Mouse (Mus musculus) midbrain, postnatal 0 days (tissue): ENCODE results near the gene Akap13. TPM values are rescaled to one million over a fixed set of nuclear protein-coding genes. Genes with fewer than 3 reads are reported as not detected.
"Not testable (repeated sequence)": the region's sequence is repeated elsewhere in the genome, so short reads cannot be mapped to it uniquely, and the experiment has no call there.

Experiments used
- ATAC-seq: fragments of 200-750 bp; cut with Nextera tagmentation; 2 replicates; pipeline ENCODE4 v1.8.0; 2017; ENCODE audit warnings: moderate number of reproducible peaks, mild to moderate bottlenecking, moderate TSS enrichment, moderate library complexity; ENCODE audit not compliant: low FRiP score
- DNase-seq: peaks from one replicate; pipeline ENCODE4 v3.0.0-alpha.2; 2015; ENCODE audit warnings: low spot score
- H3K27ac ChIP-seq: fragments of 300-500 bp; sonication (generic); 2 replicates; pipeline ENCODE4 v1.5.1; 2014; ENCODE audit warnings: low read depth, mild to moderate bottlenecking, low read length, mixed read lengths
- H3K27me3 ChIP-seq: fragments of 300-500 bp; sonication (generic); 2 replicates; pipeline ENCODE4 v1.6.1; 2014; ENCODE audit warnings: low read length, control low read depth, mixed read lengths; ENCODE audit not compliant: insufficient read depth
- H3K36me3 ChIP-seq: fragments of 300-500 bp; sonication (generic); 2 replicates; pipeline ENCODE4 v1.6.1; 2014; ENCODE audit warnings: low read length, control low read depth, mixed read lengths; ENCODE audit not compliant: insufficient read depth
- H3K4me1 ChIP-seq: fragments of 300-500 bp; sonication (generic); 2 replicates; pipeline ENCODE4 v1.6.1; 2014; ENCODE audit warnings: mild to moderate bottlenecking, control low read depth, antibody characterized with exemption, low read length, mixed read lengths; ENCODE audit not compliant: insufficient read depth
- H3K4me2 ChIP-seq: fragments of 300-500 bp; sonication (generic); 2 replicates; pipeline ENCODE4 v1.6.1; 2014; ENCODE audit warnings: low read depth, mild to moderate bottlenecking, low read length, mixed read lengths; ENCODE audit not compliant: poor library complexity, severe bottlenecking
- H3K4me3 ChIP-seq: fragments of 300-500 bp; sonication (generic); 2 replicates; pipeline ENCODE4 v1.5.1; 2014; ENCODE audit warnings: low read depth, mild to moderate bottlenecking, low read length, moderate library complexity
- H3K9ac ChIP-seq: fragments of 300-500 bp; sonication (generic); replicated peaks from 2 replicates; pipeline ENCODE4 v1.6.1; 2014; ENCODE audit warnings: mild to moderate bottlenecking, low read length, moderate library complexity, mixed read lengths; ENCODE audit not compliant: poor library complexity, severe bottlenecking
- H3K9me3 ChIP-seq: fragments of 300-500 bp; sonication (generic); 2 replicates; pipeline ENCODE4 v1.6.1; 2016; ENCODE audit warnings: low read length, control low read depth
- CTCF ChIP-seq: IDR thresholded peaks from 2 replicates; pipeline ENCODE4 v1.5.1; 2016; ENCODE audit warnings: antibody characterized with exemption, mild to moderate bottlenecking
- WGBS: fragments of 180-500 bp; shearing (Covaris S2); extraction: QIAGEN DNeasy Blood & Tissue Kit; methylation state at CpG from one replicate; pipeline ENCODE4 v1.1.7; 2014; 5-methylcytosine and 5-hydroxymethylcytosine counted together
- polyA plus RNA-seq: library from polyadenylated mRNA; unstranded; fragments of >200 nt; fragmentation: Nextera tagmentation; extraction: Ambion mirVana; gene quantifications from 2 replicates; pipeline ENCODE4 v1.2.1, GENCODE M21; 2015
- total RNA-seq: library from RNA; depleted of rRNA; stranded (reverse); fragments of >200 nt; gene quantifications from 2 replicates; pipeline ENCODE4 v1.2.3, GENCODE M21; 2014

The Akap13 gene
- total and polyA plus RNA-seq, 2 experiments from 2014 or later, result 11.7 to 24.6 TPM

- Histone ChIP-seq H3K27ac (no peak overlapping the region), H3K9me3 (no peaks in the 10 kb centered on the region), H3K4me3 (no peak overlapping the region), H3K27me3 (no peaks in the 10 kb centered on the region), H3K36me3 (no peaks in the 10 kb centered on the region), H3K9ac (no peak overlapping the region), H3K4me2 (no peak overlapping the region), H3K4me1 (no peaks in the 10 kb centered on the region)
- no peak for ATAC-seq
- no peak for DNase-seq
- TF ChIP-seq CTCF, result no peak
- WGBS, result 95% methylated on average over 8 of the region's 8 CpGs
Observed at GRCm38 (mm10) chr7:75614826-75615225, 159.5 kb downstream of the Akap13 start.

DNA sequence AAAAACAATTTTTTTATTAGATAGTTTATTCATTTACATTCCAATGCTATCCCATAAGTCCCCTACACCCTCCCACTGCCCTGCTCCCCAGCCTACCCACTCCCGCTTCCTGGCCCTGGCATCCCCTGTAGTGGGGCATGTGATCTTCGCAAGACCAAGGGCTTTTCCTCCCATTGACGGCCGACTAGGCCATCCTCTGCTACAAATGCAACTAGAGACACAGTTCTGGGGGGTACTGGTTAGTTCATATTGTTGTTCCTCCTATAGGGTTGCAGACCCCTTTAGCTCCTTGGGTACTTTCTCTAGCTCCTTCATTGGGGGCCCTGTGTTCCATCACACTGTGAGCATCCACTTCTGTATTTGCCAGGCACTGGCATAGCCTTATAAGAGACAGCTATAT, 161.9 kb downstream of the Akap13 start:
- not testable (repeated sequence) for H3K9ac ChIP-seq, H3K27me3 ChIP-seq, H3K4me2 ChIP-seq, H3K9me3 ChIP-seq, H3K36me3 ChIP-seq, H3K4me1 ChIP-seq, H3K27ac ChIP-seq, ATAC-seq, H3K4me3 ChIP-seq, DNase-seq
- 94% methylated on average over 4 of the region's 4 CpGs for WGBS

GRCm38 (mm10) chr7:75618699-75619098, 163.4 kb downstream of the Akap13 start:
- TF ChIP-seq CTCF, result no peak
- Histone ChIP-seq H3K4me3 (no peak overlapping the region), H3K9me3 (no peaks in the 10 kb centered on the region), H3K27me3 (no peaks in the 10 kb centered on the region), H3K27ac (no peak overlapping the region), H3K36me3 (no peaks in the 10 kb centered on the region), H3K4me2 (no peak overlapping the region), H3K9ac (no peak overlapping the region), H3K4me1 (no peaks in the 10 kb centered on the region)
- DNase-seq (no peak), ATAC-seq (no peak)
- 82% methylated on average over 3 of the region's 3 CpGs for WGBS

DNA sequence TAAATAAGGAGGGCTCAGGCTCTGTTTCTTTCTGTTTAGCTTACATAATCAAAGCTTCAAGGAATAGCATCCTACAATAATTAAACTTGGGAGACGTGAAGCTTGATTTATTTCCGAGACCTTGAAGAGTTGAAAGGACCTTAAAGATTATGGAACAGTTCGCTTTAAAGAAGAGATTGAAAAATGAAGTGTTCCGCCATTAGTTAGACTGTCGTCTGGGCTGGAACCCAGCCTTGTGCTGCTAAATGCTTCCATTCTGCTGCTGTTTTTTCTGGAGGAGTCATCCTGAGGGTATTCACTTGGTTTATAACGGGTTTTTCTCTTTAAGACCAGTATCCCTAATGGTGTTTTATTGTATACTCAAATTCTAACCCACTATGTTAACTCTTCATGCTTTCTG, 164.5 kb downstream of the Akap13 start:
- H3K36me3 ChIP-seq, result no peaks in the 10 kb centered on the region
- no peaks in the 10 kb centered on the region for H3K27me3 ChIP-seq
- DNase-seq, result no peak
- no peak for ATAC-seq
- H3K9ac ChIP-seq, result no peak overlapping the region
- no peaks in the 10 kb centered on the region for H3K9me3 ChIP-seq
- H3K4me2 ChIP-seq, result no peak overlapping the region
- H3K4me1 ChIP-seq, result no peaks in the 10 kb centered on the region
- no peak overlapping the region for H3K27ac ChIP-seq
- TF ChIP-seq CTCF, result no peak
- H3K4me3 ChIP-seq, result no peak overlapping the region
- 78% methylated on average over 6 of the region's 6 CpGs for WGBS

- H3K9me3 ChIP-seq, result no peaks in the 10 kb centered on the region
- TF ChIP-seq CTCF, result no peak
- H3K9ac ChIP-seq, result no peak overlapping the region
- WGBS, result 88% methylated on average over 3 of the region's 3 CpGs
- no peaks in the 10 kb centered on the region for H3K36me3 ChIP-seq
- H3K4me2 ChIP-seq, result no peak overlapping the region
- H3K27me3 ChIP-seq, result no peaks in the 10 kb centered on the region
- no peak overlapping the region for H3K4me3 ChIP-seq
- DNase-seq, result no peak
- H3K27ac ChIP-seq, result no peak overlapping the region
- no peaks in the 10 kb centered on the region for H3K4me1 ChIP-seq
- no peak for ATAC-seq
Observed at GRCm38 (mm10) chr7:75620395-75620960, 165.1 kb downstream of the Akap13 start.

DNA sequence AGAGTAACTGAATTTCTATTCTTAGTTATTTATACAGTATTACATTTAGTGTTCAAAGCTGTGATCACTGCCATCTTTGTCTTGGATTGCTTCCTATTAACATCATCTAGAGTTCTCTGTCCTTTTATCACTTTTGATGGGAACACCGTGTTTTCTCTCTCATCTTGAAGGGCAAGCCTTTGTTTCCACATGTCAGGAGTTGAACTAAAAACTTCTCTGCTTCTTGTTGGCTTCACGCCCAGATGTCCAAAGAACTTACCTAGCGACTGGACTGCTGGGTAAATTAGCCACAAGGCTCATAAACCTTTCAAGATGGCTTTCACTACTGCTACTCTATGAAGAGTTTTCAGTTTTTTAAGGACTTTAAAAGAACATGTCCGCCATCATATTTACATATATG, 165.6 kb downstream of the Akap13 start:
- no peaks in the 10 kb centered on the region for H3K9me3 ChIP-seq
- ATAC-seq, result no peak
- H3K27me3 ChIP-seq, result no peaks in the 10 kb centered on the region
- TF ChIP-seq CTCF, result no peak
- no peak overlapping the region for H3K4me3 ChIP-seq
- no peak overlapping the region for H3K9ac ChIP-seq
- WGBS, result 79% methylated on average over 4 of the region's 4 CpGs
- no peak for DNase-seq
- H3K4me1 ChIP-seq, result no peaks in the 10 kb centered on the region
- H3K27ac ChIP-seq, result no peak overlapping the region
- H3K36me3 ChIP-seq, result no peaks in the 10 kb centered on the region
- no peak overlapping the region for H3K4me2 ChIP-seq
